Comparison of ENCODE assay signal across 24 mouse cellular contexts in the genomic region with DNA sequence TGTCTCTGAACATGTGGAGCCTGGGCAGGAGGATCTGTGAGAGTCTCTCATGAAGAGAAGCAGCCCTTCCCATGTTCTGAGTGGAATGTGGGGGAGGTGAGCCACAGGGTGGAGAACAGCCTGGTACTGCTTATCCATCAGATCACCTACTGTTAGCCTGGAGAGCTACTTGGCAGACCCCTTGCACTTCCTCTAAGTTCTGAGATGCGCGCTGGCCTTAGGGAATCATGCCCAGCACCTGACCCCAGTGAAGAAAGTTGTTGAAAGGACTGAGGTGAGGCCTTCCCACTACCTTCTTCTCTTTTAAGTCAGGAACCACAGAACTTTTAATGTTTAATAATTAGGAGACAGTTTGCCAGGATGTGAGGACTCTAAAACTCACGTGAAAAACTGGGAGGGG. TPM values are rescaled to one million over a fixed set of nuclear protein-coding genes. Genes with fewer than 3 reads are reported as not detected.
A peak's percentile ranks its signal among the peaks of the same experiment; 100 is the strongest.
DNase-seq lines count a peak whose midpoint lies in the region; ATAC-seq and TF ChIP-seq lines count a peak whose summit lies in the region.
"Not testable (repeated sequence)": the region's sequence is repeated elsewhere in the genome, so short reads cannot be mapped to it uniquely, and the experiment has no call there.
"Had no signal": no experiment of that assay in that cellular context is flagged by ENCODE, and none has a peak within 500 bp of the region (broad histone marks: within the 10 kb centered on the region; RNA-seq: fewer than 3 reads in every experiment).

No protein-coding gene starts in this region.

- H3K4me3 ChIP-seq in heart, embryonic 15.5 days; layer of hippocampus, adult 2 months; midbrain, embryonic 13.5 days (replicated peaks): not testable (repeated sequence)

- not testable (repeated sequence) for TF ChIP-seq CTCF in layer of hippocampus, adult 2 months (conservative IDR thresholded peaks at IDR 0.05)

- WGBS in heart, embryonic 15.5 days: 73% methylated on average over 3 of the region's 3 CpGs
- 92% methylated on average over 3 of the region's 3 CpGs for WGBS in midbrain, embryonic 13.5 days

- ATAC-seq in common myeloid progenitor, adult 5-6 weeks (replicated peaks; ENCODE audit: low read depth, poor library complexity, severe bottlenecking): peak; percentile 14; the same call in 1 of the 2 replicates
- ATAC-seq in granulocyte monocyte progenitor cell, adult 5-6 weeks (replicated peaks; ENCODE audit: poor library complexity, severe bottlenecking): 0 out of 2 replicates have a peak, but pooled peaks have one; percentile 6
- ATAC-seq in heart, embryonic 15.5 days (replicated peaks; ENCODE audit: insufficient number of reproducible peaks, insufficient read depth, low FRiP score, low read depth): 0 out of 2 replicates have a peak, but pooled peaks have one; percentile 20
- ATAC-seq in megakaryocyte progenitor cell, adult 5-6 weeks (replicated peaks; ENCODE audit: poor library complexity): peak; percentile 26; the same call in 1 of the 2 replicates
- peak; percentile 20; the same call in 1 of the 2 replicates for ATAC-seq in megakaryocyte-erythroid progenitor cell, adult 5-6 weeks (replicated peaks; ENCODE audit: low FRiP score, low TSS enrichment, poor library complexity, severe bottlenecking)
- 0 out of 2 replicates have a peak, but pooled peaks have one; percentile 37 for ATAC-seq in midbrain, embryonic 13.5 days

- not testable (repeated sequence) for H3K27ac ChIP-seq in heart, embryonic 15.5 days; midbrain, embryonic 13.5 days
- peak overlapping the region; percentile 71 for H3K27ac ChIP-seq in layer of hippocampus, adult 2 months

- peak; percentile 90 for DNase-seq in heart, adult 11 months
- not testable (repeated sequence) for DNase-seq in layer of hippocampus, adult 2 months (ENCODE audit: low spot score in 2 of 2)

- not testable (repeated sequence) for H3K4me1 ChIP-seq in heart, embryonic 15.5 days (replicated peaks); midbrain, embryonic 13.5 days (replicated peaks)

- H3K4me2 ChIP-seq in heart, embryonic 15.5 days; midbrain, embryonic 13.5 days (replicated peaks): not testable (repeated sequence)

- not testable (repeated sequence) for H3K36me3 ChIP-seq in heart, embryonic 15.5 days; midbrain, embryonic 13.5 days

- not testable (repeated sequence) for H3K9ac ChIP-seq in heart, embryonic 15.5 days; midbrain, embryonic 13.5 days (replicated peaks)

- not testable (repeated sequence) for H3K9me3 ChIP-seq in heart, embryonic 15.5 days (replicated peaks); midbrain, embryonic 13.5 days

- not testable (repeated sequence) for H3K27me3 ChIP-seq in heart, embryonic 15.5 days; midbrain, embryonic 13.5 days

RNA-seq across cellular contexts. Expression of gene Gal3st2c, which starts 1.2 kb away (rescaled TPM):
- total RNA-seq in common myeloid progenitor, adult 5-6 weeks (2017): not detected in 2 replicates
- not detected in 2 replicates for total RNA-seq in granulocyte monocyte progenitor cell, adult 5-6 weeks (2014; fragmentation: Nextera tagmentation)
- not detected in 2 replicates for total RNA-seq in granulocyte monocyte progenitor cell, adult 5-6 weeks (2017)
- polyA plus RNA-seq in heart, embryonic 15.5 days (2015; fragmentation: Nextera tagmentation; extraction: Ambion mirVana): 0.01 and 0.04 TPM in 2 replicates
- total RNA-seq in layer of hippocampus, adult 2 months (2021): under 1 TPM in 1 of 2 experiments, not detected in 1; 0.10 TPM
- total RNA-seq in megakaryocyte progenitor cell, adult 5-6 weeks (2015): not detected in 2 replicates
- total RNA-seq in megakaryocyte progenitor cell, adult 5-6 weeks (2017): not detected in 2 replicates
- total RNA-seq in megakaryocyte-erythroid progenitor cell, adult 5-6 weeks (2014; fragmentation: Nextera tagmentation): not detected in 2 replicates
- not detected in 2 replicates for total RNA-seq in megakaryocyte-erythroid progenitor cell, adult 5-6 weeks (2017)
- polyA plus RNA-seq in midbrain, embryonic 13.5 days (2015; fragmentation: Nextera tagmentation; extraction: Ambion mirVana): not detected in 2 replicates
- total RNA-seq: CH12.LX had no signal
- polyA plus RNA-seq: adrenal gland, adult 2 months; brain, embryonic 14.5 days; C2C12; G1E had no signal

RNA-seq across cellular contexts. Expression of gene Neu4, which starts 28.8 kb away (rescaled TPM):
- not detected in 2 replicates for total RNA-seq in common myeloid progenitor, adult 5-6 weeks (2017)
- total RNA-seq in granulocyte monocyte progenitor cell, adult 5-6 weeks (2014; fragmentation: Nextera tagmentation): not detected in 2 replicates
- total RNA-seq in granulocyte monocyte progenitor cell, adult 5-6 weeks (2017): not detected in 2 replicates
- not detected in 2 replicates for polyA plus RNA-seq in heart, embryonic 15.5 days (2015; fragmentation: Nextera tagmentation; extraction: Ambion mirVana)
- total RNA-seq in layer of hippocampus, adult 2 months (2021): 10 to 100 TPM in 1 of 2 experiments, 1 to 10 TPM in 1; 9.4 to 10.6 TPM
- not detected in 2 replicates for total RNA-seq in megakaryocyte progenitor cell, adult 5-6 weeks (2015)
- total RNA-seq in megakaryocyte progenitor cell, adult 5-6 weeks (2017): not detected in 2 replicates
- total RNA-seq in megakaryocyte-erythroid progenitor cell, adult 5-6 weeks (2014; fragmentation: Nextera tagmentation): not detected in 2 replicates
- not detected in 2 replicates for total RNA-seq in megakaryocyte-erythroid progenitor cell, adult 5-6 weeks (2017)
- not detected in 2 replicates for polyA plus RNA-seq in midbrain, embryonic 13.5 days (2015; fragmentation: Nextera tagmentation; extraction: Ambion mirVana)
- total RNA-seq: adrenal gland, adult 18-20 months; adrenal gland, adult 2 months; adrenal gland, adult 8-10 months; adrenal gland, postnatal 10 days; adrenal gland, postnatal 14 days; adrenal gland, postnatal 25 days; adrenal gland, postnatal 36 days; adrenal gland, postnatal 4 days; CH12.LX; ES-E14; MEL had no signal
- polyA plus RNA-seq: adrenal gland, adult 2 months; brain, embryonic 14.5 days; C2C12; CD4-positive, CD25-positive, alpha-beta regulatory T cell, adult 4 months; G1E; Patski had no signal

Comparison
In these comparisons a context has a peak if more than half of its experiments do, and no peak if none do; other contexts are left out.
1. RNA of gene Neu4, which starts 28.8 kb away (total RNA-seq): 9.4 to 10.6 TPM in layer of hippocampus, adult 2 months; not detected in common myeloid progenitor, adult 5-6 weeks, not detected in granulocyte monocyte progenitor cell, adult 5-6 weeks, not detected in megakaryocyte progenitor cell, adult 5-6 weeks and not detected in megakaryocyte-erythroid progenitor cell, adult 5-6 weeks; every median in the first group is over 10 times any median in the second.
2. Peak in every context shown above with its lines, with median percentiles within 50 percentile points of each other: ATAC-seq.